Mouse (Mus musculus) cerebellum, adult 2 months (tissue): ENCODE results near the gene Macc1. TPM values are rescaled to one million over a fixed set of nuclear protein-coding genes. Genes with fewer than 3 reads are reported as not detected.

ENCODE experiments used
- DNase-seq, 2 experiments: peaks; one replicate each; pipeline ENCODE4 v3.0.0; 2021
- H3K27ac ChIP-seq: fragments of 200-500 bp; 2 replicates; pipeline ENCODE4 v1.5.1; 2012; ENCODE audit warnings: low read length, control low read depth, inconsistent platforms; ENCODE audit not compliant: insufficient read depth
- H3K27me3 ChIP-seq: fragments of 200-500 bp; 2 replicates; pipeline ENCODE4 v1.6.1; 2012; ENCODE audit warnings: inconsistent platforms, mild to moderate bottlenecking, low read length, moderate library complexity; ENCODE audit not compliant: control insufficient read depth, insufficient read depth
- H3K4me1 ChIP-seq: fragments of 200-500 bp; 2 replicates; pipeline ENCODE4 v1.6.1; 2011; ENCODE audit warnings: low read length; ENCODE audit not compliant: control insufficient read depth, insufficient read depth
- H3K4me3 ChIP-seq: fragments of 200-500 bp; replicated peaks from 2 replicates; pipeline ENCODE3; 2011; ENCODE audit warnings: mild to moderate bottlenecking, low read depth, low read length, control low read depth; ENCODE audit not compliant: insufficient read depth
- CTCF ChIP-seq: fragments of 200-500 bp; IDR thresholded peaks from 2 replicates; pipeline ENCODE4 v1.5.1; 2011; ENCODE audit warnings: low read depth, mild to moderate bottlenecking, control low read depth, low read length, moderate library complexity, borderline replicate concordance; ENCODE audit not compliant: insufficient read depth
- POLR2A ChIP-seq: fragments of 200-500 bp; IDR thresholded peaks from 2 replicates; pipeline ENCODE4 v1.6.1; 2011; ENCODE audit warnings: low read length, control low read depth, borderline replicate concordance; ENCODE audit not compliant: insufficient read depth
- WGBS: fragments of 180-500 bp; shearing (Covaris S2); methylation state at CpG from one replicate; pipeline ENCODE4 v1.1.7; 2018; 5-methylcytosine and 5-hydroxymethylcytosine counted together
- polyA plus RNA-seq: library from polyadenylated mRNA; depleted of rRNA; stranded (reverse); fragments of >200 nt; gene quantifications from 2 replicates; pipeline ENCODE4 v1.2.3, GENCODE M21; 2012; rRNA removed

Macc1 gene
- polyA plus RNA-seq, 1 experiment: not detected

GRCm38 (mm10) chr12:119464940-119465245, 150.8 kb downstream of the Macc1 start:
- TF ChIP-seq CTCF (no peak), POLR2A (no peak)
- DNase-seq: no peak
- no peaks in the 10 kb centered on the region for H3K4me1 ChIP-seq
- H3K4me3 ChIP-seq: no peak overlapping the region
- no peaks in the 10 kb centered on the region for H3K27me3 ChIP-seq
- H3K27ac ChIP-seq: no peak overlapping the region
- 58% methylated on average over 1 of the region's 1 CpGs for WGBS

GRCm38 (mm10) chr12:119467656-119468055, 153.6 kb downstream of the Macc1 start:
- Histone ChIP-seq H3K27ac (no peak overlapping the region), H3K4me3 (no peak overlapping the region), H3K27me3 (no peaks in the 10 kb centered on the region), H3K4me1 (no peaks in the 10 kb centered on the region)
- TF ChIP-seq POLR2A (no peak), CTCF (no peak)
- 12% methylated on average over 1 of the region's 1 CpGs for WGBS
- no peak for DNase-seq

- H3K27ac ChIP-seq: no peak overlapping the region
- no peak for DNase-seq
- TF ChIP-seq CTCF: no peak
- no peak for TF ChIP-seq POLR2A
- H3K4me3 ChIP-seq: no peak overlapping the region
- no peaks in the 10 kb centered on the region for H3K27me3 ChIP-seq
- no peaks in the 10 kb centered on the region for H3K4me1 ChIP-seq
Observed at GRCm38 (mm10) chr12:119470260-119470659, 156.2 kb downstream of the Macc1 start.

GRCm38 (mm10) chr12:119483296-119483695, 169.2 kb downstream of the Macc1 start:
- no peak overlapping the region for H3K4me3 ChIP-seq
- no peak overlapping the region for H3K27ac ChIP-seq
- DNase-seq: no peak
- H3K4me1 ChIP-seq: no peaks in the 10 kb centered on the region
- no peak for TF ChIP-seq POLR2A
- TF ChIP-seq CTCF: no peak
- WGBS: 83% methylated on average over 2 of the region's 2 CpGs
- no peaks in the 10 kb centered on the region for H3K27me3 ChIP-seq

- 91% methylated on average over 5 of the region's 5 CpGs for WGBS
- no peak for DNase-seq
- no peaks in the 10 kb centered on the region for H3K27me3 ChIP-seq
- H3K4me3 ChIP-seq: no peak overlapping the region
- H3K4me1 ChIP-seq: no peaks in the 10 kb centered on the region
- no peak overlapping the region for H3K27ac ChIP-seq
- TF ChIP-seq POLR2A: no peak
- no peak for TF ChIP-seq CTCF
Observed at GRCm38 (mm10) chr12:119483922-119484631, 170.0 kb downstream of the Macc1 start.

- no peak for DNase-seq
- H3K27ac ChIP-seq: no peak overlapping the region
- H3K27me3 ChIP-seq: no peaks in the 10 kb centered on the region
- no peak overlapping the region for H3K4me3 ChIP-seq
- H3K4me1 ChIP-seq: no peaks in the 10 kb centered on the region
- no peak for TF ChIP-seq CTCF
- TF ChIP-seq POLR2A: no peak
Observed at GRCm38 (mm10) chr12:119511145-119511544, 197.1 kb downstream of the Macc1 start.

Other genes starting within 250 kb of the Macc1 start
- gene Itgb8, start 75.5 kb upstream of the Macc1 start, polyA plus RNA-seq: 13.6 and 13.7 TPM in 2 replicates